Mouse (Mus musculus) embryonic facial prominence, embryonic 12.5 days (tissue): Measurements from ENCODE around the gene Dera. TPM values are rescaled to one million over a fixed set of nuclear protein-coding genes. Genes with fewer than 3 reads are reported as not detected.

ENCODE experiments used
- ATAC-seq: fragments of 200-750 bp; cut with Nextera tagmentation; 2 replicates; pipeline ENCODE4 v1.8.0; 2017; ENCODE audit not compliant: insufficient number of reproducible peaks, insufficient read depth, low FRiP score, low TSS enrichment
- H3K27ac ChIP-seq: fragments of 300-500 bp; sonication (generic); 2 replicates; pipeline ENCODE4 v1.5.1; 2016; ENCODE audit warnings: mild to moderate bottlenecking
- H3K27me3 ChIP-seq: fragments of 300-500 bp; sonication (generic); 2 replicates; pipeline ENCODE4 v1.6.1; 2016; ENCODE audit warnings: mild to moderate bottlenecking, moderate library complexity
- H3K36me3 ChIP-seq: fragments of 300-500 bp; sonication (generic); 2 replicates; pipeline ENCODE4 v1.6.1; 2016; ENCODE audit warnings: mild to moderate bottlenecking
- H3K4me1 ChIP-seq: fragments of 300-500 bp; sonication (generic); 2 replicates; pipeline ENCODE4 v1.6.1; 2016
- H3K4me2 ChIP-seq: fragments of 300-500 bp; sonication (generic); replicated peaks from 2 replicates; pipeline ENCODE4 v1.6.1; 2016; ENCODE audit warnings: mild to moderate bottlenecking, moderate library complexity
- H3K4me3 ChIP-seq: fragments of 300-500 bp; sonication (generic); 2 replicates; pipeline ENCODE4 v1.5.1; 2016; ENCODE audit warnings: mild to moderate bottlenecking
- H3K9ac ChIP-seq: fragments of 300-500 bp; sonication (generic); 2 replicates; pipeline ENCODE4 v1.6.1; 2016; ENCODE audit warnings: mild to moderate bottlenecking, moderate library complexity
- H3K9me3 ChIP-seq: fragments of 300-500 bp; sonication (generic); 2 replicates; pipeline ENCODE4 v1.6.1; 2016; ENCODE audit warnings: mild to moderate bottlenecking, moderate library complexity
- WGBS: fragments of 180-500 bp; shearing (Covaris S2); methylation state at CpG from one replicate; pipeline ENCODE4 v1.1.7; 2016; 5-methylcytosine and 5-hydroxymethylcytosine counted together
- polyA plus RNA-seq: library from polyadenylated mRNA; unstranded; fragments of >200 nt; fragmentation: Nextera tagmentation; extraction: Ambion mirVana; gene quantifications from 2 replicates; pipeline ENCODE4 v1.2.1, GENCODE M21; 2016

Dera gene
- polyA plus RNA-seq, 1 experiment from 2014 or later, result 50.2 TPM

DNA sequence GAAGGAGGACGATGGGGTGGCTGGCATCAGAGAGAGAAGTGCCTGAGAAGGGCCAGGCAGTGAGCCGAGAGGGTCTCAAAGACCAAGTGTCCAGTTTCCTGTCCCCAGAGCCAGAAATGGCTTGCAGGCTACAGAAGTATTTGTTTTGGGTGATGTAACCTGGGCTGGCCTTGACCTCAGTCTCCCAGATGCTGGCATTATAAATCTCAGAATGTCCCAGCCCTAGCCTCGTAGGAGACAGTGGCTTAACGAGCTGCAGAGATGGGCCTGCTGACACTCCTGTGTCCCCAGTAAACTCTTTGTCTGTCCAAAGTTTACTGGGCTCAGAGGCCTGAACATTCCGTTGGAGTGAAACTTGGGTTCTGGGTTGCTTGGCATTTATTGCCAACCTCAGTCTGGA is 55.8 kb downstream of the Dera start:
- no peak overlapping the region for H3K27ac ChIP-seq
- H3K9ac ChIP-seq, result no peak overlapping the region
- no peaks in the 10 kb centered on the region for H3K27me3 ChIP-seq
- WGBS, result 59% methylated on average over 5 of the region's 5 CpGs
- no peak overlapping the region for H3K4me3 ChIP-seq
- H3K4me2 ChIP-seq, result no peak overlapping the region
- no peaks in the 10 kb centered on the region; the same call in 1 of the 2 replicates for H3K4me1 ChIP-seq
- no peaks in the 10 kb centered on the region for H3K36me3 ChIP-seq
- no peaks in the 10 kb centered on the region for H3K9me3 ChIP-seq
- ATAC-seq, result no peak

DNA sequence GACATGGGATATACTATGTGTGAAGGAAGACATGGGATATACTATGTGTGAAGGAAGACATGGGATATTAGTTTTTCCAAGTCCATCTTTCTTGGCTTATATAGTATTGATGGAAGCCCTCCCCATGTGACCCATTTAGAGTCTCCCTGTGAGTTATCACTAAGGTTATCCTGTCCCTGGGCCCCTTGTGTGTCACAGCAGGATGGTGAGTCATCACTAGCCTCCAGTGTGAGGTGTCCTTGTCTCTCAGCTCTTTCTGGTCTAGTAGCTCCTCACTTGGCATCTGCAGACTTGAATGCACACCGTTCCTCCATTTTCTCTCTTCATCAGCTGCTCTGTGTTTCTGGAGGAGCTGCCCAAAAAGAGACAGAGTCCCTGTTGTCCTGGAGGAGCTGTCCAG is 59.7 kb downstream of the Dera start:
- Histone ChIP-seq H3K27ac (no peak overlapping the region), H3K9me3 (no peaks in the 10 kb centered on the region), H3K4me2 (no peak overlapping the region), H3K4me1 (no peaks in the 10 kb centered on the region), H3K9ac (no peak overlapping the region), H3K36me3 (no peaks in the 10 kb centered on the region), H3K27me3 (no peaks in the 10 kb centered on the region), H3K4me3 (no peak overlapping the region)
- WGBS, result 92% methylated on average over 1 of the region's 1 CpGs
- no peak for ATAC-seq

DNA sequence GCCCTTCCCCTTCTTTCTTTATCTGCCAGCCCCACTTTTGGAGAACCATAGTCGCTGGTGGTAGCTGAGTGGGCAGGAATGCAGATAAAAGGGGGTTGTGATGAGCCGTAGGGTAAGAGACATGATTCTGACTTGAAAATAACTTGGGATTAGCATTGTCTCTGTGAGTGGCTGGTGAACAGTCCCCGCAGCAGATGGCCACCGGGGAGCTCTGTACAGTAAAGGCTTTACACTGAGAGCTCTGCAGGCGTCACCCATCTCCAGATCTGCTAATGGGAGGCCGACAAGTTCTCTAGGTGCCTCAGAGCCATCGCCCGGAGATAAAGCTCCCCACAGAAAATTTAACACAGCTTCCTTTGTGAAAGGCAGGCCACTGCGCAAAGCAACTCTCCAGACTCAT is 62.2 kb downstream of the Dera start:
- Histone ChIP-seq H3K9me3 (no peaks in the 10 kb centered on the region), H3K4me1 (no peaks in the 10 kb centered on the region), H3K4me2 (no peak overlapping the region), H3K27me3 (no peaks in the 10 kb centered on the region), H3K36me3 (no peaks in the 10 kb centered on the region), H3K9ac (no peak overlapping the region), H3K27ac (no peak overlapping the region), H3K4me3 (no peak overlapping the region)
- WGBS, result 77% methylated on average over 9 of the region's 9 CpGs
- no peak for ATAC-seq

DNA sequence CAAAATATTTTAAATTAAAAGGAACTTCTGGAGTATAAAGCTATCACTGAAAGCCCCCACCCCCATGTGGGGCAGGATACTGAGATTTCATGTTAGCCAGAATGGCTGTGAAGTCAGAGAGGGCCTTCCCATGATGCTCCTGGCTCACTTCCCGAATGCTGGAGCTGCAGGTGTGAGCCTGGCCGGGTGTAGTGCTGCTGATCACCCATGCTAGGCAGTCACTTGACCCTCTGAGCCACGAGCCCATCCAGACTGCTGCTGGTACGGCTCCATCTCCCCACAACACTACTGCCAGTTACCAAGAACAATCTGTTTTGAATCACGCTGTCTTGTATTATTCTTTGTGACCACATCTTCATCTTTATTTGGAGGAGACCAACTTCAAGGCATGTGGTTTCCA is 68.2 kb downstream of the Dera start:
- H3K4me3 ChIP-seq, result no peak overlapping the region
- no peaks in the 10 kb centered on the region for H3K9me3 ChIP-seq
- H3K4me1 ChIP-seq, result no peaks in the 10 kb centered on the region
- 62% methylated on average over 5 of the region's 5 CpGs for WGBS
- no peak for ATAC-seq
- H3K9ac ChIP-seq, result no peak overlapping the region
- no peaks in the 10 kb centered on the region for H3K36me3 ChIP-seq
- H3K4me2 ChIP-seq, result no peak overlapping the region
- H3K27ac ChIP-seq, result no peak overlapping the region
- no peaks in the 10 kb centered on the region for H3K27me3 ChIP-seq

DNA sequence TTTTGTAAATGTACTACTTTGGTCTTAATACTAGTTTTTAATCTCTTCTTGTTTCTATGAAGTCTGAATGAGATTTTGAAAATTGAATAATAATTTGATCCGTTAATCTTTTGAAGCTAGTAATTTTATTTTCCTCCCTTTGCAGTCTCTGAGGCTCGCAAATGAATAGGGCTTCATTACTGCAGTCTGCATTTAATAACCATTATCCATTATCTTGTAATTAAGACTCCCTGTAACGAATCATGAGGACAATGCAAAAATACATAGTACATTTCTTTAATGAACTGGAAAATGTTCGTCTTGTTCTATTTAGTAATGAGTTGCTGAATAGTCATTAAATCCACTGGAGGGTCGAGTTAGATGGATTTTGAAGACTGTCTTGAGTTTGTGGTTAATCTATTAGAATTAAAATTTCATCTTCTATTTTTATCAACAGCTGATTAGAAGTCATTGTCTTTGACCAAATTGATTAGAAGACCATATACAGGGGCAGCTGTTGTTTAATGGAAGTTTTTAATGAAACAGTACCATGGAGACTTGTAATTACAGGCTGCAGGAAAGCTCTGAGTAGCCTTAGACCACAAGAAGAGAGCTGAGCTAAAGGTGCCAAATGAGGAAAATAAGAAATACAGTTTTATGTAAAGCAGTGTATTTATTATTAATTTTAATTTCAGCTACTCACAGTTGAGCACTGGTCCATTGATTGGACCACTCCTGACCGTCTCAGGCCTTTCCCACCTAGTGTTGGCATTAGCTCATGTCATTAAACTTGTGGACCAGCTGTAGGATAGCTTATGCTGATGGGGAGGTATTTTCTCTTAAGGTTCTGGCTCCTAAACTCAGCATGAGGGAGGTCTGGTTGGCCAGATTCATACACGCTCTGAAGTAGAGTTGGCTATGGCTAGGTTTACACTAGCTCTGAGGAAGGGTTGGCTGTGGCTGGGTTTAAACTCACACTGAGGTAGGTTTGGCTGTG is 70.0 kb downstream of the Dera start:
- no peaks in the 10 kb centered on the region for H3K4me1 ChIP-seq
- no peak overlapping the region for H3K4me2 ChIP-seq
- H3K9ac ChIP-seq, result no peak overlapping the region
- no peak for ATAC-seq
- no peaks in the 10 kb centered on the region for H3K36me3 ChIP-seq
- H3K4me3 ChIP-seq, result no peak overlapping the region
- no peak overlapping the region for H3K27ac ChIP-seq
- no peaks in the 10 kb centered on the region for H3K9me3 ChIP-seq
- WGBS, result 74% methylated on average over 7 of the region's 7 CpGs
- no peaks in the 10 kb centered on the region for H3K27me3 ChIP-seq

DNA sequence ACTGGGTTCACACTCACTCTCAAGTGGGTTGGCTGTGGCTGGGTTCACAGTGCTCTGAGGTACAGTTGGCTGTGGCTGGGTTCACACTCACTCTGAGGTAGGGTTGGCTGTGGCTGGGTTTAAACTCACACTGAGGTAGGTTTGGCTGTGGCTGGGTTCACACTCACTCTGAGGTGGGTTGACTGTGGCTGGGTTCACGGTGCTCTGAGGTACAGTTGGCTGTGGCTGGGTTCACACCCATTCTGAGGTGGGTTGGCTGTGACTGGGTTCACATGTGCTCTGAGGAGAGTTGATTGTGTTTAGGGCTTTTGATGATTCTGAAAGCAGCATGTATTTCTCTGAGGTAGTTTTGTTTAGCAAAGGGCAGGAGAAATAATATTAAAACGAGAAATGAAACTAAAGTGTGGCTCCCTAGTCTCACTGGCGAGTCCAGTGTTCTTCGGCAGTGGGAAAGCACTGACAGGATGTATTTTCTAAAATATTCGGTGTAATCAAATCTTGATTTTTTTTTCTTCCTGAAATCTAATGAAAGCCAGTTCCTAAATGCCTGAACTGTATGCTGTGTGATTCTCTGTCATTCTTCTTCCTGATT is 70.8 kb downstream of the Dera start:
- Histone ChIP-seq H3K36me3 (no peaks in the 10 kb centered on the region), H3K4me1 (no peaks in the 10 kb centered on the region), H3K27ac (no peak overlapping the region), H3K27me3 (no peaks in the 10 kb centered on the region), H3K9me3 (no peaks in the 10 kb centered on the region), H3K9ac (no peak overlapping the region), H3K4me2 (no peak overlapping the region), H3K4me3 (no peak overlapping the region)
- ATAC-seq, result no peak
- WGBS, result 70% methylated on average over 5 of the region's 5 CpGs

DNA sequence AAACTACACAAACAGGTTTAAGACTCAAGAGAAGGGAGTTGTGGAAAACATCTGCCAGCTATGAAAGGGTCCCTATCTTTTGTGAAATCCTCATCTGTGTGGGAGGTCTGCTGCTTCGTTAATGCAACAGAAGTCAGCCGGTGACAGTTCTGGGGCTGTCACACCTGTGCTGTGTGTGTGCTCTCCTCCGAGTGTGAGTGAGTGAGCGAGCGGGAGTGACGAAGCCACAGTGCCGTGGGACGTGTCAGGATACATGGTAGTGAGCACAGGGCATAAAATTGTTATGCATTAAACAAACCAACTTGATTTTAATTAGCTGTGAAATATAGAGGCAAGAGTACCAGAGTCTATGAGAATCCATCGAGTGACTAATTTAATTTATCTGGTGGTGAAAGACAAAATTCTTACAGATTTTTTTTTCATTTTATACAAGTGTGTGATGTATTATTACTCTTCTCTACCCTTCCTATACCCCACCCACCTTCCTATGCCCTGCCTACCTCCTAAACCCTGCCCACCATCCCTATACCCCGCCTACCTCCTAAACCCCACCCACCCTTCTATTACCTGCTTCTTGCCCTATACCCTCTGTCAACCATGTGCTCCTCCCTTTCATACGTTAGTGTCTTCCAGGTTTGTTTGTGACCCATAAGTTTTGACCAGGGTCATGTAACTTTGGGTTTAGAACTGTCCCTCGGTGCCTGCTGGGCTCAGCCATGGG is 74.9 kb downstream of the Dera start:
- 88% methylated on average over 12 of the region's 12 CpGs for whole genome bisulfite sequencing
- ATAC-seq, result no peak

DNA sequence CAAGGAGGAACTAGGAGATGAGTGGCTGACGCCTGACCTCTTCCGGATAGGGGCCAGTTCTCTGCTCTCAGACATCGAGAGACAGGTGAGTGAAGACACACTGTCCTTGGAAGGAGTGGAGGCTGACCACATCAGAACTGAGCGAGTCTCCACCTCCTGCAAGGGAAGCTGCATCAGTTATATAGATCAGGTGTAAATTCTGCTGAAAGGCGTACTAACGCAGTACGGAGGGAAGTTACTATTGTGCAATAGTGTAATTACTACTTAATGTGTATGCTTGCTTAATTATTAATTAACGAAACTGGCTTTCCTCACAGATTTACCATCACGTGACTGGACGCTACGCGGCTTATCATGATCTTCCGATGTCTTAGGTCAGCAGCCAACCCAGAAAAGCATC is 82.5 kb downstream of the Dera start:
- WGBS, result 93% methylated on average over 13 of the region's 13 CpGs
- no peak overlapping the region for H3K9ac ChIP-seq
- no peaks in the 10 kb centered on the region for H3K9me3 ChIP-seq
- no peak overlapping the region for H3K4me2 ChIP-seq
- ATAC-seq, result no peak
- H3K4me1 ChIP-seq, result no peaks in the 10 kb centered on the region
- H3K27ac ChIP-seq, result no peak overlapping the region
- H3K4me3 ChIP-seq, result no peak overlapping the region
- no peaks in the 10 kb centered on the region for H3K27me3 ChIP-seq
- no peaks in the 10 kb centered on the region for H3K36me3 ChIP-seq

More for the DNA sequence above, 74.9 kb downstream of the Dera start:
- Histone ChIP-seq H3K27me3 (no peaks in the 10 kb centered on the region), H3K4me2 (no peak overlapping the region), H3K4me3 (no peak overlapping the region), H3K9me3 (no peaks in the 10 kb centered on the region), H3K4me1 (no peaks in the 10 kb centered on the region), H3K27ac (no peak overlapping the region), H3K36me3 (no peaks in the 10 kb centered on the region), H3K9ac (no peak overlapping the region)

DNA sequence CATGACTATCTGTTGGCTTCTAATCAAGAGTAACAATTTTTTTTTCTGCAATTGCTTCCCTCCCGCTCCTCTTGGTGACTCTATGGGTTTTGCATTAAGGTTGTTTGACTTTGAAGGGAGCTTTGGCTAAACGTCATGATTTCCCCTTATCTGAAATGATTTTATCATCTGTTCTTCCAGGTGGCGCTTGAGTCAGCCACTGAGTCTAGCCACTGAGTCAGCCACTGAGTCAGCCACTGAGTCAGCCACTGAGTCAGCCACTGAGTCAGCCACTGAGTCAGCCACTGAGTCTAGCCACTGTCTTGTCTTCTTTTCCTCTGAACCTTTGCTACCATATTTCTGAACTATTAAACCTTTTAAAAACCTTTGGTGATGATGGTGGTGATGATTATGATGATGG is 89.0 kb downstream of the Dera start:
- no peak overlapping the region for H3K9ac ChIP-seq
- no peaks in the 10 kb centered on the region for H3K27me3 ChIP-seq
- 87% methylated on average over 3 of the region's 3 CpGs for WGBS
- no peaks in the 10 kb centered on the region for H3K4me1 ChIP-seq
- no peak overlapping the region for H3K4me3 ChIP-seq
- no peak overlapping the region for H3K4me2 ChIP-seq
- H3K27ac ChIP-seq, result no peak overlapping the region
- no peaks in the 10 kb centered on the region for H3K36me3 ChIP-seq
- no peak for ATAC-seq
- H3K9me3 ChIP-seq, result no peaks in the 10 kb centered on the region

DNA sequence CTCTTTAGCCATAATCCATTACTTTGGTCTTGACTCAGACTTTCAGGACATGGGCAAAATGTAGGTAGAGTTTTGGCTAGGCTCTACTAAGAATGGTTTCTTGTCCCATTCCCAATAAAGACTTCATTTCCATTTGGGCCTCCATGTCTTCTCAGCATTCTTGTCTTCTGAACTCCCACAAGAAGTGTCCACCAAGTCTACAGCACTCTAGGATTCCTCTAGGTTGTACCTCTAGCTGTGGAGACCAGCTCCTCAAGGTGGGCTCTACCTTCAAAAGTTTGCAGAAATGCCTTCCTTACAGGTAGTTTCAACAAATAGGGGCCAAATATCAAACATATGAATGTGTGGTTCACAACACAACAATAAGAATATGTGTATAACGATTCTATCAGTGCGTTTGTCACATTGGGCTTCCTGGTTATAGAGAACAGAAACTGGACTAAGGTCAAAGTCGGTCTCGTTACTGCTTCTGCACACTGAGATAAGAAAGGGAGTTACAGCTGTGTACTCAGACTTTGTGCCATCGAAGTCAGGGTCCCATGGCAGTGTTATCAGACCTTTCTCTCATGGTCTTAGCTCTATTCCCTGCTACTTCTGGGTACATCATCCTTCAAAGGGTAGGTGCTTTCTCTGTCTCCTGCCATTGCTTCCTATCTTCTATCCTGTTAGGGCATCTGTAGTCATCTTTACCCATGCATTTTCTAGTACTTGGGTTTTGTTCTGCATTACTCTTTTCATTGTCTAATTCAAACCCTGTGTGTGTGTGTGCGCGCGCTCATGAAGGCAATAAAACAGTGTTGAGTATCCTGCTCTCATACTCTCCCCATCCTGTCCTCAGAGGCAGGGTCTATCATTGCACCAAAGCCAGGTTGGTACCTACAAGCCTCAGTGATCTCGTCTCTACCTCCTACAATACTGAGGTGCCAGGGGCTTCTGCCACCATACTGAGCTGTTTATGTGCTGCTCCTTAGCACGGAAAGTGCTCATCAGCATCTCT is 103.2 kb downstream of the Dera start:
- Histone ChIP-seq H3K36me3 (no peaks in the 10 kb centered on the region), H3K4me2 (no peak overlapping the region), H3K4me1 (no peaks in the 10 kb centered on the region), H3K9ac (no peak overlapping the region), H3K9me3 (0 out of 2 replicates have a peak, but pooled peaks cover 3% of the 10 kb centered on the region), H3K4me3 (no peak overlapping the region), H3K27ac (no peak overlapping the region), H3K27me3 (no peaks in the 10 kb centered on the region)
- no peak for ATAC-seq
- 90% methylated on average over 10 of the region's 10 CpGs for WGBS
